Mouse (Mus musculus) hindbrain, embryonic 13.5 days (tissue): ENCODE measurements around the gene Lrrn4cl. TPM values are rescaled to one million over a fixed set of nuclear protein-coding genes. Genes with fewer than 3 reads are reported as not detected.
"Not testable (repeated sequence)": the region's sequence is repeated elsewhere in the genome, so short reads cannot be mapped to it uniquely, and the experiment has no call there.

Source experiments
- ATAC-seq: fragments of 200-750 bp; cut with Nextera tagmentation; 2 replicates; pipeline ENCODE4 v1.8.0; 2017; ENCODE audit warnings: moderate TSS enrichment; ENCODE audit not compliant: low FRiP score
- H3K27ac ChIP-seq: fragments of 300-500 bp; sonication (generic); 2 replicates; pipeline ENCODE4 v1.5.1; 2015; ENCODE audit warnings: inconsistent platforms, mild to moderate bottlenecking, moderate library complexity
- H3K27me3 ChIP-seq: fragments of 300-500 bp; sonication (generic); 2 replicates; pipeline ENCODE4 v1.6.1; 2015; ENCODE audit warnings: mild to moderate bottlenecking, inconsistent platforms
- H3K36me3 ChIP-seq: fragments of 300-500 bp; sonication (generic); 2 replicates; pipeline ENCODE4 v1.6.1; 2015; ENCODE audit warnings: mild to moderate bottlenecking, inconsistent platforms
- H3K4me1 ChIP-seq: fragments of 300-500 bp; sonication (generic); replicated peaks from 2 replicates; pipeline ENCODE4 v1.6.1; 2015; ENCODE audit warnings: inconsistent platforms
- H3K4me2 ChIP-seq: fragments of 300-500 bp; sonication (generic); 2 replicates; pipeline ENCODE4 v1.6.1; 2015; ENCODE audit warnings: inconsistent platforms, mild to moderate bottlenecking, moderate library complexity
- H3K4me3 ChIP-seq: fragments of 300-500 bp; sonication (generic); 2 replicates; pipeline ENCODE4 v1.5.1; 2015; ENCODE audit warnings: mild to moderate bottlenecking, inconsistent platforms
- H3K9ac ChIP-seq: fragments of 300-500 bp; sonication (generic); 2 replicates; pipeline ENCODE4 v1.6.1; 2015; ENCODE audit warnings: mild to moderate bottlenecking, inconsistent platforms
- H3K9me3 ChIP-seq: fragments of 300-500 bp; sonication (generic); 2 replicates; pipeline ENCODE4 v1.6.1; 2016; ENCODE audit warnings: inconsistent platforms
- WGBS: fragments of 180-500 bp; shearing (Covaris S2); methylation state at CpG from one replicate; pipeline ENCODE4 v1.1.7; 2015; 5-methylcytosine and 5-hydroxymethylcytosine counted together
- polyA plus RNA-seq: library from polyadenylated mRNA; unstranded; fragments of >200 nt; fragmentation: Nextera tagmentation; extraction: Ambion mirVana; gene quantifications from 2 replicates; pipeline ENCODE4 v1.2.1, GENCODE M21; 2015

Gene Lrrn4cl
- polyA plus RNA-seq, 1 experiment from 2014 or later, result 1.0 TPM

GRCm38 (mm10) chr19:8839908-8840791 is 10.4 kb upstream of the Lrrn4cl start:
- peak; percentile 7; the same call in 1 of the 2 replicates for ATAC-seq
- H3K36me3 ChIP-seq, result peaks cover 30% of the 10 kb centered on the region
- H3K9me3 ChIP-seq, result no peaks in the 10 kb centered on the region
- 12% methylated on average over 29 of the region's 29 CpGs for WGBS
- H3K4me1 ChIP-seq, result peaks cover 45% of the 10 kb centered on the region
- peak overlapping the region; percentile 99 for H3K27ac ChIP-seq
- H3K4me2 ChIP-seq, result peak overlapping the region; percentile 81
- H3K27me3 ChIP-seq, result no peaks in the 10 kb centered on the region
- peak overlapping the region; percentile 74 for H3K4me3 ChIP-seq
- peak overlapping the region; percentile 94 for H3K9ac ChIP-seq

GRCm38 (mm10) chr19:8841012-8841411 is 9.6 kb upstream of the Lrrn4cl start:
- peak overlapping the region; percentile 94 for H3K9ac ChIP-seq
- WGBS, result 93% methylated on average over 7 of the region's 7 CpGs
- peaks cover 31% of the 10 kb centered on the region for H3K36me3 ChIP-seq
- H3K27ac ChIP-seq, result peak overlapping the region; percentile 99
- H3K27me3 ChIP-seq, result no peaks in the 10 kb centered on the region
- peak overlapping the region; percentile 81 for H3K4me2 ChIP-seq
- H3K4me1 ChIP-seq, result peaks cover 45% of the 10 kb centered on the region
- peak overlapping the region; percentile 74 for H3K4me3 ChIP-seq
- no peak for ATAC-seq
- H3K9me3 ChIP-seq, result no peaks in the 10 kb centered on the region

- Histone ChIP-seq H3K36me3 (peaks cover 47% of the 10 kb centered on the region), H3K27me3 (no peaks in the 10 kb centered on the region), H3K9ac (no peak overlapping the region), H3K27ac (no peak overlapping the region), H3K9me3 (no peaks in the 10 kb centered on the region), H3K4me1 (peaks cover 34% of the 10 kb centered on the region), H3K4me2 (no peak overlapping the region), H3K4me3 (no peak overlapping the region)
- 89% methylated on average over 6 of the region's 6 CpGs for WGBS
- no peak for ATAC-seq
Observed at GRCm38 (mm10) chr19:8842961-8843360, 7.6 kb upstream of the Lrrn4cl start.

- H3K27ac ChIP-seq, result no peak overlapping the region
- no peaks in the 10 kb centered on the region for H3K9me3 ChIP-seq
- no peak overlapping the region for H3K4me3 ChIP-seq
- peaks cover 21% of the 10 kb centered on the region for H3K4me1 ChIP-seq
- H3K36me3 ChIP-seq, result peaks cover 61% of the 10 kb centered on the region
- 59% methylated on average over 5 of the region's 5 CpGs for WGBS
- ATAC-seq, result no peak
- no peak overlapping the region for H3K4me2 ChIP-seq
- H3K27me3 ChIP-seq, result no peaks in the 10 kb centered on the region
- H3K9ac ChIP-seq, result no peak overlapping the region
Observed at GRCm38 (mm10) chr19:8844371-8845129, 6.0 kb upstream of the Lrrn4cl start.

- H3K36me3 ChIP-seq, result peaks cover 49% of the 10 kb centered on the region
- WGBS, result 85% methylated on average over 5 of the region's 5 CpGs
- H3K4me3 ChIP-seq, result no peak overlapping the region
- no peaks in the 10 kb centered on the region for H3K27me3 ChIP-seq
- H3K9ac ChIP-seq, result no peak overlapping the region
- H3K9me3 ChIP-seq, result no peaks in the 10 kb centered on the region
- no peak overlapping the region for H3K27ac ChIP-seq
- H3K4me1 ChIP-seq, result peaks cover 5% of the 10 kb centered on the region; the same call in 1 of the 2 replicates
- no peak for ATAC-seq
- no peak overlapping the region for H3K4me2 ChIP-seq
Observed at GRCm38 (mm10) chr19:8848356-8848755, 2.2 kb upstream of the Lrrn4cl start.

- Histone ChIP-seq H3K4me3 (no peak overlapping the region), H3K36me3 (peaks cover 28% of the 10 kb centered on the region), H3K4me1 (peaks cover 5% of the 10 kb centered on the region; the same call in 1 of the 2 replicates), H3K9me3 (no peaks in the 10 kb centered on the region), H3K9ac (peak overlapping the region; percentile 19; the same call in 1 of the 2 replicates), H3K27me3 (no peaks in the 10 kb centered on the region), H3K4me2 (no peak overlapping the region), H3K27ac (no peak overlapping the region)
- 58% methylated on average over 7 of the region's 7 CpGs for WGBS
- ATAC-seq, result no peak
Observed at GRCm38 (mm10) chr19:8851639-8852038, 1.1 kb downstream of the Lrrn4cl start.

- Histone ChIP-seq H3K27ac (no peak overlapping the region), H3K36me3 (peaks cover 20% of the 10 kb centered on the region), H3K9ac (peak overlapping the region; percentile 19; the same call in 1 of the 2 replicates), H3K4me1 (peaks cover 5% of the 10 kb centered on the region; the same call in 1 of the 2 replicates), H3K4me2 (no peak overlapping the region), H3K9me3 (no peaks in the 10 kb centered on the region), H3K27me3 (no peaks in the 10 kb centered on the region), H3K4me3 (no peak overlapping the region)
- 62% methylated on average over 10 of the region's 10 CpGs for WGBS
- ATAC-seq, result no peak
Observed at GRCm38 (mm10) chr19:8852236-8852928, 1.8 kb downstream of the Lrrn4cl start.

GRCm38 (mm10) chr19:8853117-8853516 is 2.5 kb downstream of the Lrrn4cl start:
- 86% methylated on average over 3 of the region's 3 CpGs for WGBS
- no peak overlapping the region for H3K4me3 ChIP-seq
- no peak for ATAC-seq
- H3K9ac ChIP-seq, result no peak overlapping the region
- H3K27ac ChIP-seq, result no peak overlapping the region
- no peaks in the 10 kb centered on the region for H3K9me3 ChIP-seq
- peaks cover 13% of the 10 kb centered on the region for H3K36me3 ChIP-seq
- H3K4me2 ChIP-seq, result no peak overlapping the region
- H3K27me3 ChIP-seq, result no peaks in the 10 kb centered on the region
- peaks cover 5% of the 10 kb centered on the region; the same call in 1 of the 2 replicates for H3K4me1 ChIP-seq

GRCm38 (mm10) chr19:8857689-8858088 is 7.1 kb downstream of the Lrrn4cl start:
- no peak for ATAC-seq
- H3K27ac ChIP-seq, result no peak overlapping the region
- H3K36me3 ChIP-seq, result no peaks in the 10 kb centered on the region
- 42% methylated on average over 4 of the region's 4 CpGs for WGBS
- H3K9me3 ChIP-seq, result no peaks in the 10 kb centered on the region
- no peaks in the 10 kb centered on the region for H3K4me1 ChIP-seq
- H3K4me2 ChIP-seq, result no peak overlapping the region
- no peak overlapping the region for H3K4me3 ChIP-seq
- H3K9ac ChIP-seq, result no peak overlapping the region
- H3K27me3 ChIP-seq, result no peaks in the 10 kb centered on the region

GRCm38 (mm10) chr19:8859018-8859417 is 8.4 kb downstream of the Lrrn4cl start:
- no peaks in the 10 kb centered on the region for H3K4me1 ChIP-seq
- no peak for ATAC-seq
- no peaks in the 10 kb centered on the region for H3K9me3 ChIP-seq
- no peak overlapping the region for H3K4me3 ChIP-seq
- H3K4me2 ChIP-seq, result no peak overlapping the region
- WGBS, result 22% methylated on average over 1 of the region's 1 CpGs
- H3K27ac ChIP-seq, result no peak overlapping the region
- no peaks in the 10 kb centered on the region for H3K27me3 ChIP-seq
- H3K36me3 ChIP-seq, result no peaks in the 10 kb centered on the region
- H3K9ac ChIP-seq, result no peak overlapping the region

- Histone ChIP-seq H3K4me2 (no peak overlapping the region), H3K4me1 (no peaks in the 10 kb centered on the region), H3K9me3 (no peaks in the 10 kb centered on the region), H3K4me3 (no peak overlapping the region), H3K36me3 (no peaks in the 10 kb centered on the region), H3K27me3 (no peaks in the 10 kb centered on the region), H3K27ac (no peak overlapping the region), H3K9ac (no peak overlapping the region)
- WGBS, result 84% methylated on average over 6 of the region's 6 CpGs
- no peak for ATAC-seq
Observed at GRCm38 (mm10) chr19:8864265-8864664, 13.7 kb downstream of the Lrrn4cl start.

GRCm38 (mm10) chr19:8870381-8870780 is 19.8 kb downstream of the Lrrn4cl start:
- H3K4me2 ChIP-seq, result peak overlapping the region; percentile 54
- not testable (repeated sequence) for H3K4me3 ChIP-seq, ATAC-seq, H3K27me3 ChIP-seq, H3K9ac ChIP-seq, H3K27ac ChIP-seq, H3K9me3 ChIP-seq
- 80% methylated on average over 3 of the region's 3 CpGs for WGBS
- H3K4me1 ChIP-seq, result peaks cover 18% of the 10 kb centered on the region
- H3K36me3 ChIP-seq, result peaks cover 24% of the 10 kb centered on the region
